Comparison of ENCODE assay signal across 13 mouse cellular contexts in genomic region chr13:58999373-59000053, GRCm38 (mm10).
A peak's percentile ranks its signal among the peaks of the same experiment; 100 is the strongest.
DNase-seq lines count a peak whose midpoint lies in the region; ATAC-seq lines count a peak whose summit lies in the region.
"Had no signal": no experiment of that assay in that cellular context is flagged by ENCODE, and none has a peak within 500 bp of the region (broad histone marks: within the 10 kb centered on the region; RNA-seq: fewer than 3 reads in every experiment).

No protein-coding gene starts in this region.

- H3K4me2 ChIP-seq in hindbrain, embryonic 11.5 days (replicated peaks; ENCODE audit: low read depth, low read length): no peak overlapping the region
- peak overlapping the region; percentile 22; the same call in 1 of the 2 replicates for H3K4me2 ChIP-seq in limb, embryonic 11.5 days (ENCODE audit: low read depth, severe bottlenecking)
- H3K4me2 ChIP-seq: midbrain, embryonic 12.5 days had no signal

- no peak for ATAC-seq in hindbrain, embryonic 11.5 days (ENCODE audit: low FRiP score)
- ATAC-seq in limb, embryonic 11.5 days (ENCODE audit: insufficient number of reproducible peaks, low FRiP score, low TSS enrichment, low read depth): no peak

- H3K9me3 ChIP-seq in hindbrain, embryonic 10.5 days: no peaks in the 10 kb centered on the region
- no peaks in the 10 kb centered on the region for H3K9me3 ChIP-seq in hindbrain, embryonic 11.5 days (ENCODE audit: control insufficient read depth, low read length)
- H3K9me3 ChIP-seq in embryonic facial prominence, embryonic 10.5 days: no peaks in the 10 kb centered on the region
- H3K9me3 ChIP-seq in limb, embryonic 11.5 days (ENCODE audit: control insufficient read depth, low read length): no peaks in the 10 kb centered on the region
- peaks cover 32% of the 10 kb centered on the region for H3K9me3 ChIP-seq in megakaryocyte, embryonic 14.5 days
- H3K9me3 ChIP-seq: midbrain, embryonic 12.5 days had no signal

- no peak overlapping the region for H3K4me3 ChIP-seq in hindbrain, embryonic 10.5 days
- H3K4me3 ChIP-seq in hindbrain, embryonic 11.5 days (ENCODE audit: low read depth, low read length): no peak overlapping the region
- H3K4me3 ChIP-seq in embryonic facial prominence, embryonic 10.5 days: no peak overlapping the region
- no peak overlapping the region for H3K4me3 ChIP-seq in limb, embryonic 11.5 days (ENCODE audit: low read depth, low read length)
- H3K4me3 ChIP-seq in megakaryocyte, embryonic 14.5 days (replicated peaks): peak overlapping the region; percentile 35
- H3K4me3 ChIP-seq: erythroblast, embryonic 14.5 days; midbrain, embryonic 12.5 days had no signal

- peaks cover 27% of the 10 kb centered on the region for H3K4me1 ChIP-seq in hindbrain, embryonic 10.5 days (replicated peaks)
- H3K4me1 ChIP-seq in hindbrain, embryonic 11.5 days (replicated peaks; ENCODE audit: control insufficient read depth, insufficient read depth, low read length): no peaks in the 10 kb centered on the region
- peaks cover 16% of the 10 kb centered on the region for H3K4me1 ChIP-seq in embryonic facial prominence, embryonic 10.5 days
- H3K4me1 ChIP-seq in limb, embryonic 11.5 days (ENCODE audit: control insufficient read depth, insufficient read depth, low read length): peaks cover 8% of the 10 kb centered on the region; the same call in 1 of the 2 replicates
- H3K4me1 ChIP-seq in megakaryocyte, embryonic 14.5 days: no peaks in the 10 kb centered on the region

- WGBS in hindbrain, embryonic 10.5 days: 62% methylated on average over 11 of the region's 11 CpGs
- WGBS in hindbrain, embryonic 11.5 days: 63% methylated on average over 11 of the region's 11 CpGs
- 62% methylated on average over 11 of the region's 11 CpGs for WGBS in embryonic facial prominence, embryonic 10.5 days
- WGBS in limb, embryonic 11.5 days: 39% methylated on average over 11 of the region's 11 CpGs

- no peak overlapping the region for H3K9ac ChIP-seq in hindbrain, embryonic 11.5 days (ENCODE audit: low read depth, low read length)
- H3K9ac ChIP-seq in limb, embryonic 11.5 days (ENCODE audit: low read length): no peak overlapping the region
- H3K9ac ChIP-seq: midbrain, embryonic 12.5 days had no signal

- no peaks in the 10 kb centered on the region for H3K27me3 ChIP-seq in hindbrain, embryonic 10.5 days (ENCODE audit: insufficient read depth, poor library complexity, severe bottlenecking)
- no peaks in the 10 kb centered on the region for H3K27me3 ChIP-seq in hindbrain, embryonic 11.5 days (ENCODE audit: control insufficient read depth, insufficient read depth, low read length)
- H3K27me3 ChIP-seq in embryonic facial prominence, embryonic 10.5 days (replicated peaks; ENCODE audit: low read depth, poor library complexity, severe bottlenecking): no peaks in the 10 kb centered on the region
- H3K27me3 ChIP-seq in limb, embryonic 11.5 days (ENCODE audit: control insufficient read depth, insufficient read depth, low read length): no peaks in the 10 kb centered on the region
- no peaks in the 10 kb centered on the region for H3K27me3 ChIP-seq in megakaryocyte, embryonic 14.5 days (replicated peaks)
- H3K27me3 ChIP-seq: midbrain, embryonic 12.5 days had no signal

- peak; percentile 23 for DNase-seq in hindbrain, embryonic 10.5 days (ENCODE audit: low spot score)
- no peak for DNase-seq in hindbrain, embryonic 11.5 days (ENCODE audit: low spot score)
- DNase-seq in embryonic facial prominence, embryonic 10.5 days (ENCODE audit: low spot score): peak; percentile 32
- DNase-seq in limb, embryonic 11.5 days (ENCODE audit: low spot score): peak; percentile 44
- no peak for DNase-seq in urinary bladder, postnatal 10 days (ENCODE audit: low spot score)
- DNase-seq in right cerebral cortex, adult 2 months (ENCODE audit: low spot score in 2 of 2): no peak
- no peak for DNase-seq in lung, postnatal 25 days (ENCODE audit: low spot score)
- DNase-seq: cerebellum, postnatal 10 days; kidney, postnatal 36 days; left cerebral cortex, postnatal 4 days had no signal

- H3K27ac ChIP-seq in hindbrain, embryonic 10.5 days: peak overlapping the region; percentile 50; the same call in 1 of the 2 replicates
- H3K27ac ChIP-seq in hindbrain, embryonic 11.5 days (ENCODE audit: low read depth, low read length): no peak overlapping the region
- no peak overlapping the region for H3K27ac ChIP-seq in embryonic facial prominence, embryonic 10.5 days (replicated peaks)
- H3K27ac ChIP-seq in limb, embryonic 11.5 days (replicated peaks; ENCODE audit: low read depth, low read length): 0 out of 2 replicates have a peak overlapping the region, but pooled peaks have one; percentile 36
- H3K27ac ChIP-seq: midbrain, embryonic 12.5 days had no signal

- no peaks in the 10 kb centered on the region for H3K36me3 ChIP-seq in hindbrain, embryonic 10.5 days
- H3K36me3 ChIP-seq in hindbrain, embryonic 11.5 days (ENCODE audit: control insufficient read depth, insufficient read depth, low read length): no peaks in the 10 kb centered on the region
- no peaks in the 10 kb centered on the region for H3K36me3 ChIP-seq in embryonic facial prominence, embryonic 10.5 days (replicated peaks)
- H3K36me3 ChIP-seq in limb, embryonic 11.5 days (ENCODE audit: control insufficient read depth, insufficient read depth, low read length): no peaks in the 10 kb centered on the region
- no peaks in the 10 kb centered on the region for H3K36me3 ChIP-seq in megakaryocyte, embryonic 14.5 days (replicated peaks; ENCODE audit: low read length)
- H3K36me3 ChIP-seq: midbrain, embryonic 12.5 days had no signal

Comparison
In these comparisons a context has a peak if more than half of its experiments do, and no peak if none do; other contexts are left out.
1. DNase-seq: peak in hindbrain, embryonic 10.5 days (single experiment), embryonic facial prominence, embryonic 10.5 days (single experiment) and limb, embryonic 11.5 days (single experiment); none in hindbrain, embryonic 11.5 days (single experiment), urinary bladder, postnatal 10 days (single experiment), right cerebral cortex, adult 2 months (0 of 2) and lung, postnatal 25 days (single experiment).
2. H3K27ac ChIP-seq: peak in hindbrain, embryonic 10.5 days (single experiment) and limb, embryonic 11.5 days (single experiment); none in hindbrain, embryonic 11.5 days (single experiment) and embryonic facial prominence, embryonic 10.5 days (single experiment).